Mouse (Mus musculus) liver, embryonic 14 days (tissue): ENCODE results near the gene Tmem265. TPM values are rescaled to one million over a fixed set of nuclear protein-coding genes. Genes with fewer than 3 reads are reported as not detected.

Experiments
- polyA plus RNA-seq: library from polyadenylated mRNA; depleted of rRNA; stranded (reverse); fragments of >200 nt; gene quantifications from 2 replicates; pipeline ENCODE4 v1.2.3, GENCODE M21; 2012; rRNA removed

Gene Tmem265
- 1.3 TPM in 2 replicates for polyA plus RNA-seq

DNA sequence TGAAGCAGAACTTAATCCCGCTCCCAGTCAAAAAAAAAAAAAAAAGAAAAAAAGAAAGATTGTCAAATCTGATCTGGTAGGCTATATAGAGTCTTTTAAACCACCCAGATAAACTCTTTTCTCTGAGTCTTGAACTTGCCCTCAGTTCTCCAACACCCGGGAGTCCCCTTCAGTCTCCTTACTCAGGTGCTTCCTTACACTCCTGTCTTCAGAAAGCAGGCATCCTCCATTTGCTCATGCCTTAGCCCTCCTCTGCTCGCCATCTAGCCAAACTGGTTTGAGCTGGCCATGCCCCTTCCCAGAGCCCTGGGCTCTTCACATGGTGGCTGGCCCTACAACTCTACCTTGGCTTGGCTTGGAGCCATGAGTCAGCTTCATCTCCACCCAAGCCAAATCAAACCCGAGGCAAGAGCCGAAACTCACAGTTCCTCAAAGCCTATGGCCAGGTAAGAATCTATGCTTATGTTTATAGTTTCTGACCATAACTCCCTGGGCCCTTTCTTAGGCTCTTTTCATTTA, at the start of gene Tmem265:
Tmem265 (plus strand) TSS at position 51 of the 519 bp plus-strand sequence.

DNA sequence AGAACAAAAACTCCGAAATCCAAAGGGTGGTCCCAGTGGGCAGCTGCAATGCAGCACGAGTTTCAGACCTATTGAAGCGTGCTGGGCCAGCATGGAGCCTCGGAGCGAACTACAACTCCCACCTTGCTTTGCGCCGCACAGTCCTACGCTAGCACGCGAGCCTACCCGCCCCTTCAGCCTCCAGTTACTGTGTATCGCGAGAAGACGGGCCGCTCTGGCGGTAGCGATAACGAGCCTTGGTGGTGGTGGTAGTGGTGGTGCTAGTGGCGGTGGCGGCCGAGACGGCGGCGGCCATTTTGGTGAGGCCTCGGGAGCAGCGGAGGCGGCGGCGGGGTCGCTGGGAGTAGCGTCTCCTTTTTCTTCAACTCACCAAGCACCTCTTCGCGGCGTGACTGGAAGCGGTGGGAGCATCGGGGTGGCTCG, 49.4 kb upstream of the Tmem265 start, which contains the start of gene Srcap:
Srcap (plus strand) TSS at position 176 of the 423 bp plus-strand sequence.

DNA sequence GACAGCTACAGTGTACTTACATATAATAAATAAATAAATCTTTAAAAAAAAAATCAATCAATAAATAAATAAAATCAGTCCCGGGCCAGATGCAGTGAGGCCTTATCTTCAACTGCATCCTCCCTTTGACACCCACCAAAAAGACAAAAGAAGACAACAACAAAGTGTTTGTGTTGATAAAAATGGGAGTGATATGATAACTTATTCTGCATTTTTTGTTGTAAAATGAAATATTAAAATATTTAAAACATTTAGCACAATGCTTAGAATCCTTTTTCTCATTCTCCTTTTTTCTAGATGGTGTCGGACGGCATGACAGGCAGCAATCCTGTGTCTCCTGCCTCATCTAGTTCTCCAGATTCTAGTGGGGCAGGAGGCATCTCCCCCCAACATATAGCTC, 41.9 kb upstream of the Tmem265 start, which contains the start of gene Gm42715:
Gm42715 (plus strand) TSS at position 301 of the 400 bp plus-strand sequence.

DNA sequence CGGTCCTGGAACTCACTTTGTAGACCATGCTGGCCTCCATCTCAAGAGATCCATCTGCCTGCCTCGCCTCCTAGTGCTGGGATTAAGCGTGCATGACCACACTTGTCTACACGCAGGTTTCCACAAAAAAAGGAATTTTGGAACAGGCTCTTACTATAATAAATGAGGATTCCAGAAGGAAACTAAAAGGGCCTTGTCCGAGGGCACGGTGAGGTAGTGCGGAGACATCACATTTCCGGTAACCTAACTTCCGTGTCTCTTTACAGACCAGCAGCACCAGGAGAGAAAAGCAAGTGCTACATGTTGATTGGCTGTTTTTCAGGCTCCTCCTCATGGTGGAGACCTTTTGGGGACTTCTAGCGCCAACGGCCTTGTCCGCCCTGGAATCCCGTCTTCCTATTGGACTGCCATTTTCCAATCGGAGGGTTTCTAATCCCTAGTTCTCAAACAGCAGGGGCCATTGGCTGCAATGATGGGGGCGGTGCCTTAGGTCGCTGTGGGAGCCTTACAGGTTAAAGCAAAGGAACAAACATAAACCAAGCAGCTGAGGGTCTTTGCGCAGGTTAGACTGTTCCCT, 11.8 kb downstream of the Tmem265 start, which contains the start of gene Phkg2:
Phkg2 (plus strand) TSS at position 446 of the 577 bp plus-strand sequence.

DNA sequence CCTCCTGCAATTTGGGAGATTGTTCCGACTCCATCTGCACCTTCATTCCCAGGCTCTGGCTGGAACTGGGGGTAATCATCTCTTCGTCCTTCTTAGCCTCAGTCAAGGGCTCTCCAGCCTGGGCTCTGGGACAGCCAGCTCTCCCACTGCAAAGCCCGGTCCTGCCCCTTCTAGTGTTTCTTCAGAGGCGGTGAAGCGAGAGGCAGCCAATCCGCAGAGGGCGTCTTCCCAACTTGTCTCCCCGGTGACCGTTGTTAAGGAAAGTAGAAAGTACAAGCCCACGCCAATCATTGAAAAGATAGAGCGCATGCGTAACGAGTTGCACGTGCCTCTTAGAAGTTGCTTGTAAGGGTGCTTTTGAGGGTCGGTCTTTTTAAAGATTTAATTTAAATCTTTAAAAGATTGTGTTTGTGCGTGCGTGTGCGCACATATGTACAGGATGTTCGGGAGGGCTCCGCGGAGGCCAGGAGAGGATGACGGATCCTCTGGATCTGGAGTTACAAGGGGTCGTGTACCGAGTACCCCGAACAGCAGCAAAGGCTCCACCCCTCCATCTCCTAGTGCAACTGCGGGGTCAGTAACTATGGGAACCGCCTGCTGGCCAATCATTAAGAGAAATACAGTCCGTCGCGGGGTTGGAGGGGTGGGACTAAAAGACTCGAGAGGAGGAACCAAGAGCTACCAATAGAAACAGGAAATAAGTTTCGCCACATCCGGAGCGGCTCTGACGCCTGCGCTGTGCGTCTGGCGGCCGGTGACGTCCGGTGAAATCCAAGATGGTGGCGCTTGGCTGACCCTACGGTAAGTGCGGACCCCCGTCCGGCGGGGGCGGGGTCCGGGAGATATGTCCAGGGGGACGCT, 27.1 kb downstream of the Tmem265 start, which contains the start of the genes Ccdc189 and Rnf40:
Ccdc189 (minus strand) TSS at position 585 of the 861 bp plus-strand sequence.
Rnf40 (plus strand) TSS at position 757 of the 861 bp plus-strand sequence.

DNA sequence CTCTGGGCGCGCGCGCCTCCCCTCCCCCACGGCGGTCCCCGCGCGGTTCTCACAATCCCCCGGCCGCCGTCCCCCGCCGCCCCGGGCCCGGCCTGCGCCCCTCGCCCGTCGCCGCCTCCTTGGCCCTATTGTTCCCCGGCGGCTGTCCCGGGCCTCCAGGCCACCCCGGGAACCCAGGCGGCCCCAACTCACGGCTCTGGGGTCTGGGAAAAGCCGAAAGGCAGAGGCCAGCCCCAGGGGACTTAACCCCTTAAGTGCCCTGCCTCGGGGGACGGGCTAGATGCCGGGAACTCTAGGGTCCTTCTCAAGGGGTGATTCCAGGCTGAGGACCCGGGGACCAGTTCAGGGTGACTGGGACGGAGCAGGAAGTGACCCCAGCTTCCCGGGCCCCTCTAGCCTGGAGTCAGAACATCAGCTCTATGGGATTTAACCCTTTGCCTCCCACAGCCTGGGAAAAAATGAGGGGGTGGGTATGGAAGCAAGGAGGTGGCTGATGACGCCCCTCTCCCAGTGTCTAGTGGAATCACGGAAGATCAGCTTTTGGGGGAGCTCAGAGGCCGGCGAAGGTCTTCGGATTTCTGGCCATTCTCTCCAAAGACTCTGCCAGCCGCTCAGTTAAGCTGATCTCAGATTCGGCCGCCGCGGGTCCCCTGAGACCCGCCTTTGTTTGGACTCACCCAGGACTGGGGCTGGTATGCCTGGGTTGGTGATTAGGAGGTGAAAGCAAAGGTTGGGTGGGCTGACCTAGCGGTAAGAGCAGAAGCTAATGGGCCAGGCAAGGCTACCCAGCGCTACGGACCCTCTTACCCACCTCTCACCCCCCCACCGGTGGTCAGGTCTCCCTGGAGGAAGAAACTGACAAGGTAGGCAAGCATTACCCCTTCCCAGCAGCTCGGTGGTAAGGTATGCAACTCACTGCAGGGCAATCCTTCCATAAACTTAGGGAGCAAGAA, 54.0 kb downstream of the Tmem265 start, which contains the start of gene Zfp629:
Zfp629 (minus strand) TSS at position 907 of the 953 bp plus-strand sequence.

Other genes with a start within 250 kb of the Tmem265 start
- 3.8 and 4.1 TPM in 2 replicates for gene Zfp768, start 215.8 kb upstream of the Tmem265 start, polyA plus RNA-seq
- 1.4 and 1.5 TPM in 2 replicates for gene Zfp747, start 185.3 kb upstream of the Tmem265 start, polyA plus RNA-seq
- 0.59 and 0.69 TPM in 2 replicates for gene 9130019O22Rik, start 174.2 kb upstream of the Tmem265 start, polyA plus RNA-seq
- 1.1 and 1.3 TPM in 2 replicates for gene E430018J23Rik, start 167.8 kb upstream of the Tmem265 start, polyA plus RNA-seq
- gene Zfp764, start 154.6 kb upstream of the Tmem265 start, polyA plus RNA-seq: 1.1 and 1.2 TPM in 2 replicates
- gene Zfp688, start 139.3 kb upstream of the Tmem265 start, polyA plus RNA-seq: 5.8 and 6.8 TPM in 2 replicates
- gene Zfp689, start 112.2 kb upstream of the Tmem265 start, polyA plus RNA-seq: 1.4 and 1.7 TPM in 2 replicates
- gene Prr14, start 101.8 kb upstream of the Tmem265 start, polyA plus RNA-seq: 20.4 and 21.6 TPM in 2 replicates
- 4.4 and 9.0 TPM in 2 replicates for gene Fbrs, start 82.2 kb upstream of the Tmem265 start, polyA plus RNA-seq
- gene Srcap, start 49.4 kb upstream of the Tmem265 start, polyA plus RNA-seq: 2.9 and 3.8 TPM in 2 replicates
- 5.3 and 6.2 TPM in 2 replicates for gene Gm42715, start 41.8 kb upstream of the Tmem265 start, polyA plus RNA-seq
- gene Phkg2, start 11.9 kb downstream of the Tmem265 start, polyA plus RNA-seq: 24.1 and 27.6 TPM in 2 replicates
- gene Ccdc189, start 27.2 kb downstream of the Tmem265 start, polyA plus RNA-seq: 4.3 and 5.0 TPM in 2 replicates
- 14.6 and 16.3 TPM in 2 replicates for gene Rnf40, start 27.4 kb downstream of the Tmem265 start, polyA plus RNA-seq
- gene Zfp629, start 54.4 kb downstream of the Tmem265 start, polyA plus RNA-seq: 1.7 and 1.9 TPM in 2 replicates
- gene Bcl7c, start 147.5 kb downstream of the Tmem265 start, polyA plus RNA-seq: 12.5 and 12.9 TPM in 2 replicates
- 2.0 and 2.3 TPM in 2 replicates for gene Ctf1, start 151.3 kb downstream of the Tmem265 start, polyA plus RNA-seq
- gene Ctf2, start 170.8 kb downstream of the Tmem265 start, polyA plus RNA-seq: not detected in 2 replicates
- 10.2 and 11.0 TPM in 2 replicates for gene Fbxl19, start 183.2 kb downstream of the Tmem265 start, polyA plus RNA-seq
- 4.6 and 6.9 TPM in 2 replicates for gene Orai3, start 208.4 kb downstream of the Tmem265 start, polyA plus RNA-seq
- gene Setd1a, start 215.3 kb downstream of the Tmem265 start, polyA plus RNA-seq: 4.3 and 6.2 TPM in 2 replicates
- 0.90 and 1.2 TPM in 2 replicates for gene Gm49388, start 224.2 kb downstream of the Tmem265 start, polyA plus RNA-seq
- 39.0 and 44.6 TPM in 2 replicates for gene Hsd3b7, start 239.2 kb downstream of the Tmem265 start, polyA plus RNA-seq